Mouse (Mus musculus) limb, embryonic 11.5 days (tissue): ENCODE measurements around the gene Pou6f2. TPM values are rescaled to one million over a fixed set of nuclear protein-coding genes. Genes with fewer than 3 reads are reported as not detected.

ENCODE experiments used
- ATAC-seq: fragments of 200-750 bp; cut with Nextera tagmentation; 2 replicates; pipeline ENCODE4 v1.8.0; 2017; ENCODE audit warnings: low read depth; ENCODE audit not compliant: insufficient number of reproducible peaks, low FRiP score, low TSS enrichment
- DNase-seq: peaks from one replicate; pipeline ENCODE4 v3.0.0-alpha.2; 2015; ENCODE audit warnings: low spot score
- H3K27ac ChIP-seq: fragments of 300-500 bp; sonication (generic); replicated peaks from 2 replicates; pipeline ENCODE4 v1.5.1; 2014; ENCODE audit warnings: low read depth, mild to moderate bottlenecking, low read length
- H3K27me3 ChIP-seq: fragments of 300-500 bp; sonication (generic); 2 replicates; pipeline ENCODE4 v1.6.1; 2014; ENCODE audit warnings: mild to moderate bottlenecking, low read length, mixed read lengths; ENCODE audit not compliant: control insufficient read depth, insufficient read depth
- H3K36me3 ChIP-seq: fragments of 300-500 bp; sonication (generic); 2 replicates; pipeline ENCODE4 v1.6.1; 2014; ENCODE audit warnings: mild to moderate bottlenecking, low read length, moderate library complexity, mixed read lengths; ENCODE audit not compliant: control insufficient read depth, insufficient read depth
- H3K4me1 ChIP-seq: fragments of 300-500 bp; sonication (generic); 2 replicates; pipeline ENCODE4 v1.6.1; 2014; ENCODE audit warnings: low read length, mixed read lengths; ENCODE audit not compliant: control insufficient read depth, insufficient read depth
- H3K4me2 ChIP-seq: fragments of 300-500 bp; sonication (generic); 2 replicates; pipeline ENCODE4 v1.6.1; 2014; ENCODE audit warnings: low read depth, mild to moderate bottlenecking, moderate library complexity; ENCODE audit not compliant: severe bottlenecking
- H3K4me3 ChIP-seq: fragments of 300-500 bp; sonication (generic); 2 replicates; pipeline ENCODE4 v1.5.1; 2014; ENCODE audit warnings: low read depth, low read length
- H3K9ac ChIP-seq: fragments of 300-500 bp; sonication (generic); 2 replicates; pipeline ENCODE4 v1.6.1; 2014; ENCODE audit warnings: mild to moderate bottlenecking, low read length
- H3K9me3 ChIP-seq: fragments of 300-500 bp; sonication (generic); 2 replicates; pipeline ENCODE4 v1.6.1; 2016; ENCODE audit warnings: low read length; ENCODE audit not compliant: control insufficient read depth
- WGBS: fragments of 180-500 bp; shearing (Covaris S2); extraction: QIAGEN DNeasy Blood & Tissue Kit; methylation state at CpG from one replicate; pipeline ENCODE4 v1.1.7; 2014; 5-methylcytosine and 5-hydroxymethylcytosine counted together
- polyA plus RNA-seq: library from polyadenylated mRNA; unstranded; fragments of >200 nt; fragmentation: Nextera tagmentation; extraction: Ambion mirVana; gene quantifications from 2 replicates; pipeline ENCODE4 v1.2.1, GENCODE M21; 2014

Gene Pou6f2
- polyA plus RNA-seq, 1 experiment from 2014 or later, result 0.68 TPM

DNA sequence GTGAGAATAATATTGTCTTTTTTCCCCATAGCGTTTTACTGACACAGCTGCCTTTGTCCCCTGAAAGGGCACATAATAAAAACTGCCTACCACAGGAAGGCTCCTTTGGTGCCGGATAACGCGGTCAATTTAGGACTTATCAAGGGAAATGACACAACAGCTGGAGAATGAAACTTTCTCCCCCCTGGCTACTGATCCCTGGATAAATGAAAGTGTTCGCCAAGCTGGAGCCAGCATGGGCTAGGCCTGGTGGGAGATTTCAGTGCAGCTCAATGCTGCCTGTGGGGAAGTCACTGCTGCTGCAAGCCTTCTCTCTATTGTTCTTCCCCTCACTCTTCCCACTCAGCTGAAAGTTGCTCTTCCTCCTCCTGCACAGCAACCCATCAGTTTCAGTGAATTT lies 267.8 kb downstream of the Pou6f2 start:
- ATAC-seq (no peak), DNase-seq (no peak)
- no peak overlapping the region for H3K4me2 ChIP-seq
- no peak overlapping the region for H3K4me3 ChIP-seq
- H3K9me3 ChIP-seq, result no peaks in the 10 kb centered on the region
- no peaks in the 10 kb centered on the region for H3K4me1 ChIP-seq
- 48% methylated on average over 5 of the region's 5 CpGs for WGBS
- no peaks in the 10 kb centered on the region for H3K27me3 ChIP-seq
- H3K9ac ChIP-seq, result no peak overlapping the region
- H3K36me3 ChIP-seq, result no peaks in the 10 kb centered on the region
- H3K27ac ChIP-seq, result no peak overlapping the region

DNA sequence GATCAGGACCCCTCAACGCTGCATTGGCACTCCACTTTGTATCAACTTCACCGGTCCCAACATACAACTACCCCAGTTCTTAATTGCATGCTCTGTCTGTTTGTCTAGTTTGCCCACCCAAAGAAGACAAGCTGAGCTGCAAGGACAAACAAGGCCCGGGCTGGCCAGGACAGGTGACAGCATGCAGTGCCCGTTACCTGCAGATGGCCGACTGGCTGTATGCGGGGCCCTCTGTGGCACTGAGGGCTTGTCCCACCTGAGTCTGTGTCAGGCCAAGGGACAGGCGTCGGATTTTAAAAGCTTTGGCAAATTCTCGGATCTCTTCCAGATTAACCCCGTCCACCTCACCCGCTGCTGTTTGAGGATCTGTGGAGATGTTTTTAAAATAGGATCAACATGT lies 268.7 kb downstream of the Pou6f2 start:
- WGBS, result 87% methylated on average over 11 of the region's 11 CpGs
- Histone ChIP-seq H3K9me3 (no peaks in the 10 kb centered on the region), H3K4me2 (no peak overlapping the region), H3K27ac (no peak overlapping the region), H3K4me1 (no peaks in the 10 kb centered on the region), H3K9ac (no peak overlapping the region), H3K4me3 (no peak overlapping the region), H3K27me3 (no peaks in the 10 kb centered on the region), H3K36me3 (no peaks in the 10 kb centered on the region)
- DNase-seq, result no peak
- ATAC-seq, result no peak

DNA sequence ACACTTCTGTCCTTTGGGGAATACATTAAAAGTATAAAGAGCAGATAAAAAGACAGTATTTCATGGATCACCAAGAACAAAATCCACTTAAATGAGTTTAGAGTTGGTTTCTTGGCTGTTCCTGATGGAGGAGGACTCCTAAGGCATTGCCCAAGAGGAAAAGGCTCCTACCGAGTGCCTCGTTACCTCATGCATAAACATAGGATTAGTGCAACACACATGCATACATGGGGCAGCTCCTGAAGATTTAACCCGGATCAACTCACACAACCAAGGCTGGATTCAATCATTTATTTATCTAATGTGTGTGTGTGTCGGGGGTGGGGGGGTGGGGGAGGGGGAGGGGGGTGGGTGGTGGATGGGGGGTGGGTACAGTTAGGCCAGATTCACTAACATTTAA lies 269.4 kb downstream of the Pou6f2 start:
- Histone ChIP-seq H3K27me3 (no peaks in the 10 kb centered on the region), H3K4me1 (no peaks in the 10 kb centered on the region), H3K9me3 (no peaks in the 10 kb centered on the region), H3K9ac (no peak overlapping the region), H3K4me2 (no peak overlapping the region), H3K4me3 (no peak overlapping the region), H3K36me3 (no peaks in the 10 kb centered on the region), H3K27ac (no peak overlapping the region)
- DNase-seq (no peak), ATAC-seq (no peak)
- WGBS, result 55% methylated on average over 4 of the region's 4 CpGs

DNA sequence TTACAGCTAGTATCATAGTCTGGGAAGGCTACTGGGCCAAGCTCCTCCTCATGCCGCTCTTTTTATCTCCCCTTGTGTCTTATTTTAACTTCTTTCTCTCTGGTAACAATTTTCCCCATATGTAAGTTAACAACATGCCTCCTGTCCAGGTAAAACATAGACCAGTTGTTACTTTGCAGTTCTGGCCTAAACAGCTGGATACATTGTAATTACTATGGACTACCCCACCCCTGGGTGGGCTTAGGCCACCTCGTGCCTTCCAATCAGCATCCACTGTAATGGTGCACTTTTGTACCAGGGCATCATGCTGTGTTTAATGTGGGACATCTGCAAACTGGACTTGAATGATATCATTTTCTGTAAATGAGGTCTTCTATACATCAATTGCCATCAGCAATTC lies 271.4 kb downstream of the Pou6f2 start:
- ATAC-seq, result no peak
- Histone ChIP-seq H3K9ac (no peak overlapping the region), H3K9me3 (no peaks in the 10 kb centered on the region), H3K4me3 (no peak overlapping the region), H3K27me3 (no peaks in the 10 kb centered on the region), H3K4me1 (no peaks in the 10 kb centered on the region), H3K4me2 (no peak overlapping the region), H3K27ac (no peak overlapping the region), H3K36me3 (no peaks in the 10 kb centered on the region)
- no peak for DNase-seq
- WGBS, result 61% methylated on average over 2 of the region's 2 CpGs

DNA sequence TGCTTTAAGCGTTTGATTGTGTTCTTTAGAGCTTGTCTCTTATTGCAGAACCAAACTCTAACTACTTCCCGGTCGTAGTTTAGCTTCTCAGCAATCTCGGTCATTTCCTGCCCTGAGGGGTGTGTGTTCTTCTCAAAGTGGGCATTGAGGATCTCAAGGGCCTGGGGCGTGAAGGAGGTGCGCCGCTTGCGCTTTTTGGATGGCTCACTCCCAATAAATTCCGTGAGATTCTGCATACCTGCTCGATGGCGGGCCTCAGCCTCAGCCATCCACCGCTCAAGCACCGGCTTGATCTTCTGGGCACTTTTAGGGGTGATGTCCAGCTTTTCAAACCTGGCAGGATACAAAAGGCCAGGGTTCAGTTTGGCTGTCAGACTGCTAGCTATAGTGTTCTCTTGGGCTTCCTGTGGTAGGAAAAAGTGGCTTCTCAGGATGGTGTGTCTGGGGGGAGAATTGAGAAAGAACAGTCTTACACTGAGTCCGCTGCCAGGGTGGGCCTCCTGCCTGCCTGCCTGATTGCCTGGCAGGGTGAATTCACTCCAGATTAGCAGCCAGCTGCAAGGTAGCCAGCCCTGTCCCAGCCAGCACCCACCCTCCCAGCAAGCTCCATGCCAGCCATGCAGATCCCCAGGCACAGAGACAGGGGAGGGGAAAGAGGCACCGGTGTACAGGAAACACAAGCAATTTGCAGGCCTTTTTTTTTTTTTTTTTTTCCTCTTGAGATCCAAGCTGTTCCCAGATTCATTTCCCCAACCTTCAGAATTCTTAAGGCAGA lies 272.1 kb downstream of the Pou6f2 start:
- DNase-seq, result no peak
- H3K4me1 ChIP-seq, result no peaks in the 10 kb centered on the region
- H3K4me3 ChIP-seq, result no peak overlapping the region
- no peak for ATAC-seq
- no peak overlapping the region for H3K4me2 ChIP-seq
- no peaks in the 10 kb centered on the region for H3K36me3 ChIP-seq
- 63% methylated on average over 15 of the region's 15 CpGs for WGBS
- H3K27ac ChIP-seq, result no peak overlapping the region
- no peaks in the 10 kb centered on the region for H3K27me3 ChIP-seq
- no peaks in the 10 kb centered on the region for H3K9me3 ChIP-seq
- H3K9ac ChIP-seq, result no peak overlapping the region

DNA sequence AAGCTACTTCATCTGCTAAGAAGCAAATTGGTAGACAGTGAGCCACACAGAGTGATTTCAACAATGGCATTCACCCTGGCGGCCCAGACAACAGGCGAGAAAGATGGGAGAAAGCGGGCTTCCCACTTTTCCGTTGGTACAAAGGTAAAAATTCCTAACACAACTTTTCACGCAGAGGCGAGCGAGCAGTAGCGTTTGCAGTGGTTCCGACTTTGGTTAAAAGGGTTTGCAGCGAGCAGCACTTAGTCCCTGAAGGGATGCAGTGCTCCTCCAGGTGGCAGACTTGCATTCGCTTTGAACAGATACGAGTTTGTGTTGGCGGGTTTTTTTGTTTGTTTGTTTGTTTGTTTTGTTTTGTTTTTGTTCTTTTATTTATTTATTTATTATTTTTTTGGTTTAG lies 273.1 kb downstream of the Pou6f2 start:
- DNase-seq (peak; percentile 64), ATAC-seq (no peak)
- Histone ChIP-seq H3K4me1 (no peaks in the 10 kb centered on the region), H3K9ac (no peak overlapping the region), H3K36me3 (no peaks in the 10 kb centered on the region), H3K4me2 (0 out of 2 replicates have a peak overlapping the region, but pooled peaks have one; percentile 17), H3K27me3 (no peaks in the 10 kb centered on the region), H3K9me3 (no peaks in the 10 kb centered on the region), H3K27ac (no peak overlapping the region), H3K4me3 (no peak overlapping the region)
- 25% methylated on average over 13 of the region's 13 CpGs for WGBS

DNA sequence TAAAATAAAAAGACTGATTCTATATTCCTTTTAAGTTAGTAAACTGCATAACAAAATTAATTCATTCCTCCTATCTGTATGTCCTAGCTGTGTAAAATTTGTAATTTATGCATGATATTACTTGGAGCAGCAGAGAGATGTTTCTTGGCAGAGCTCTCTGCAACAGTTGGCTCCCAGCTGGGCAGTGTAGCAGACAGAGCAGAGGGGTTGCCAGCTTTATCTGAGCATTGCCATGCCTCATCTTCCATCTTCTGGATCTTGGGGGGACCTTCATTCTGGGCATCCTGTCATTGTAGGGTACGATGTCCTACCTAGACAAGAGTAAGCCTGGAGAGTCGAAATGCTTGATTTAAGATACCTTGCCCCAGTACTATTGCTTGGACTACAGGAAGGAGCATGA lies 277.1 kb downstream of the Pou6f2 start:
- no peak for DNase-seq
- no peaks in the 10 kb centered on the region for H3K27me3 ChIP-seq
- 81% methylated on average over 2 of the region's 2 CpGs for WGBS
- H3K9ac ChIP-seq, result no peak overlapping the region
- H3K4me1 ChIP-seq, result no peaks in the 10 kb centered on the region
- no peak overlapping the region for H3K4me2 ChIP-seq
- no peak overlapping the region for H3K4me3 ChIP-seq
- no peaks in the 10 kb centered on the region for H3K9me3 ChIP-seq
- no peaks in the 10 kb centered on the region for H3K36me3 ChIP-seq
- ATAC-seq, result no peak
- H3K27ac ChIP-seq, result no peak overlapping the region

DNA sequence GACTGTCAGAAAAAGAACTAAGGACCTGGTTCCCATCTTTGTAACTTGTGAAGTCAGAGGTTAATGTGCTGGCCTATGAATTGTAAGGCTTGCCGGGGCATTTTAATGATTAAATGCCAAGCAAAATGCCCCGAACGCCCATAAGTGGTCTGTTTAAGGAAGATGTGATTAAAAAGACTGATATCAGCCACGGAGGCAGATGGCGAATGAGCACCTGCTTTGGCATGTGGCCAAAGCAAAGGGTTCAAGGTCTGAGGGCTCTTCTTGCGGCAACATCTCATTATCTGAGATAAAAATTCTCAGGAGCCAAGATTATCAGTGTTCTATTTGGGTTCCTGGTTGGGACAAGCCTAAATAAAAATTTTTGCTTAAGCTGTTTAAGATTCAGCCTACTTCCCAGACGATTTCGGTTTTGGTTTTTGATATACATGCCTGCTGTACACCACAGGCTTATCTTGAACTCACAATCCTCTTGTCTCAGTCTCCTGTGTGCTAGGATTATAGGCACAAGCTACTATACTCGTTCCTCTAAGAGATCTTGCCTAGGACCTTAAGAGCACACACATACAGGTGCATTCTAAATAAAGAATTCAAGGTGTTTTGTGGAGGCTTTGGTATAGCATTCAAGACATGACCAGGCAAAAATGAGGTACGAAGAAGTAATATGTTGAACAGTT lies 315.9 kb downstream of the Pou6f2 start:
- no peak for ATAC-seq
- H3K9me3 ChIP-seq, result no peaks in the 10 kb centered on the region
- no peaks in the 10 kb centered on the region for H3K36me3 ChIP-seq

More for the DNA sequence above, 315.9 kb downstream of the Pou6f2 start:
- no peak overlapping the region for H3K4me2 ChIP-seq
- H3K4me3 ChIP-seq, result no peak overlapping the region
- no peaks in the 10 kb centered on the region for H3K4me1 ChIP-seq
- no peak for DNase-seq
- H3K27me3 ChIP-seq, result no peaks in the 10 kb centered on the region
- WGBS, result 82% methylated on average over 10 of the region's 10 CpGs
- H3K9ac ChIP-seq, result no peak overlapping the region
- H3K27ac ChIP-seq, result no peak overlapping the region
